Mouse (Mus musculus) thymus, adult 2 months (tissue): Measurements from ENCODE around the gene Col6a3.

Experiments used
- CTCF ChIP-seq: fragments of 200-500 bp; IDR thresholded peaks from 2 replicates; pipeline ENCODE4 v1.5.1; 2012; ENCODE audit warnings: mild to moderate bottlenecking, control low read depth, low read length, moderate library complexity, borderline replicate concordance; ENCODE audit not compliant: control insufficient read depth, poor library complexity, insufficient read depth; ENCODE audit errors: extremely low read depth
- POLR2A ChIP-seq: fragments of 200-500 bp; IDR thresholded peaks from 2 replicates; pipeline ENCODE4 v1.6.1; 2012; ENCODE audit warnings: mild to moderate bottlenecking, low read length, control low read depth, moderate library complexity; ENCODE audit not compliant: control insufficient read depth, poor library complexity, insufficient read depth; ENCODE audit errors: extremely low read depth

GRCm38 (mm10) chr1:90866734-90867133, 23.0 kb upstream of the Col6a3 start:
- no peak for TF ChIP-seq POLR2A
- TF ChIP-seq CTCF: no peak
